Mouse (Mus musculus): ENCODE data around the gene Tbr1. TPM values are rescaled to one million over a fixed set of nuclear protein-coding genes. Genes with fewer than 3 reads are reported as not detected.

Gene Tbr1
- polyA plus RNA-seq (2012; rRNA removed) = 0.04 TPM in 1 of 2 replicates, not detected in the other

GRCm38 (mm10) chr2:61802656-61803251, at the start of gene Tbr1:
Tbr1 (plus strand) TSS chr2:61802930.
- WGBS = 36% methylated on average over 11 of the region's 11 CpGs
- no peak for DNase-seq (ENCODE audit: low read depth, low spot score)

GRCm38 (mm10) chr2:61754989-61755388, 47.7 kb upstream of the Tbr1 start:
- DNase-seq (ENCODE audit: low read depth, low spot score) = no peak

DNA sequence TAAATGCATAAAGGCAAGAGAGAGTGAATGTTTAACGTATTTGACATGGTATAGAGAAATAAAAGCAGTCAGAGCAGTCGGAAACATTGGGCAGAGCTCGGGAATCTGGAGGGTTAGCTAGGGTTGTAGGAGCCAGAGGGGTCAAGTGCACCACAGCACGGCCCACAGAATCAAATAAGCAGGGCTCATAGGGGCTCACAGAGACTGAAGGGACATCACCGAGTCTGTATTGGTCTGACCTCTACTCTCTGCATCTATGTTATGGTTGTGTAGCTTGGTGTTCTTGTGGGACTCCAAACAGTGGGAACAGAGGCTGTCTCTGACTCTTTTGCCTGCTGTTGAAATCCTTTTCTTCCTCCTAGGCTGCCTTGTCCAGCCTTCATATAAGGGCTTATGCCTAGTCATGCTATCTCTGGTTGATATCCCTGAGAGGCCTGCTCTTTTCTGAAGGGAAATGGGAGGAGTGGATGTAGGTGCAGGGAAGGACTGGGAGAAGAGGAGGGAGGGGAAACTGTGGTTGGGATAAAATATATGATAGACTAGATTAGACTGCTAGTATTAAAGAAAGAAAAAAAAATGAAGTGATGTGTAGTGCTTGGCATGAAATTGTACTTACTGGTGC, 43.4 kb upstream of the Tbr1 start:
- DNase-seq (ENCODE audit: low read depth, low spot score) = no peak
- WGBS = 86% methylated on average over 5 of the region's 5 CpGs

GRCm38 (mm10) chr2:61760044-61760443, 42.7 kb upstream of the Tbr1 start:
- DNase-seq (ENCODE audit: low read depth, low spot score) = no peak
- 84% methylated on average over 3 of the region's 3 CpGs for WGBS

DNA sequence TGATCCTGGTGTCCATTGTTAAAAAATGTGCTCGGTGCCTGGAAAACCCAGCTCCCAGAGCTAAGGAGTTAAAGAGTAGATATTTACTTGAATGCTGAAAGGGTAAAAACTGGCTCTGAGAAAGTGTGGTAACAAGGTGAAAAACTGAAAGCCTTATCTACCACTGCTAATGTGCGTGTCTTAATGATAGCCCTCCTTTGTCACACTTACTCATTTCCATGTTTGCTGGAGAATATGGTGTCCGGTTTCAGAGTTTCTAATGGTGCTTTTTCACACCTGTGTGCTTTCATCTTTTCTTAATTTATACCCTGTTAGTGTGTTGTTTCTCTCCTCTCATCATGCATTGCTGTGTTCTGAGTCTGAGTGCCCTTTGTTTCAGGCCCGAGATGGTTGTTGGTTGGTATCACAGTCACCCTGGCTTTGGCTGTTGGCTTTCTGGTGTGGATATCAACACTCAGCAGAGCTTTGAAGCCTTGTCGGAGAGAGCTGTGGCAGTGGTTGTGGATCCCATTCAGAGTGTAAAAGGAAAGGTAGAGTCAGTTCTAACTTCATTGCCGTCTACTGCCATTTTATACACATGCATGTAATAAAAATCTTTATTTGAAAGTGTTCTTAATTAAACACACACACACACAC, 38.1 kb upstream of the Tbr1 start:
- WGBS = 82% methylated on average over 6 of the region's 6 CpGs
- no peak for DNase-seq (ENCODE audit: low read depth, low spot score)

- 85% methylated on average over 4 of the region's 4 CpGs for WGBS
Observed at GRCm38 (mm10) chr2:61765526-61765925, 37.2 kb upstream of the Tbr1 start.

DNA sequence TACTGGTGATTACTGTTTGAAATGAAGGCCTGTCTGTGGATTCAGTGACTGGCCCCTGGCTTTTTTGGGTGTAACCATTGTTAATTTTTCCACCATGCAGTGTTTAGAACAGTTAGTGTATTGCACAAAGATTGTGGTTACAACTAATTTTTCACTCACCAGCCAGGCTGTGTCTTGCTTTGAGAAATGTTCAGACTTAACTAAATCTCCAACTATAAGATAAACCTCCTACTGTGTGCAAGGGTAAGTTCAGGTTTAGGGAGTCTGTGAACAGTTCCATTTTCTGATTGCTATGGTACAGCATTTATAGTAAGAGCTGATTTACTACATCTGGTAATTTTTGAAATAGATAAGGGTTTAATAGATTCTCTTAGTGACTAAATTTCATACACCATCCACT, 21.9 kb upstream of the Tbr1 start:
- DNase-seq (ENCODE audit: low read depth, low spot score) = no peak

More at GRCm38 (mm10) chr2:61765526-61765925, 37.2 kb upstream of the Tbr1 start:
- DNase-seq (ENCODE audit: low read depth, low spot score) = no peak

- 85% methylated on average over 5 of the region's 5 CpGs for WGBS
- DNase-seq (ENCODE audit: low read depth, low spot score) = no peak
Observed at GRCm38 (mm10) chr2:61794960-61795359, 7.8 kb upstream of the Tbr1 start.

GRCm38 (mm10) chr2:61798048-61798447, 4.7 kb upstream of the Tbr1 start:
- WGBS = 78% methylated on average over 1 of the region's 1 CpGs
- no peak for DNase-seq (ENCODE audit: low read depth, low spot score)

DNA sequence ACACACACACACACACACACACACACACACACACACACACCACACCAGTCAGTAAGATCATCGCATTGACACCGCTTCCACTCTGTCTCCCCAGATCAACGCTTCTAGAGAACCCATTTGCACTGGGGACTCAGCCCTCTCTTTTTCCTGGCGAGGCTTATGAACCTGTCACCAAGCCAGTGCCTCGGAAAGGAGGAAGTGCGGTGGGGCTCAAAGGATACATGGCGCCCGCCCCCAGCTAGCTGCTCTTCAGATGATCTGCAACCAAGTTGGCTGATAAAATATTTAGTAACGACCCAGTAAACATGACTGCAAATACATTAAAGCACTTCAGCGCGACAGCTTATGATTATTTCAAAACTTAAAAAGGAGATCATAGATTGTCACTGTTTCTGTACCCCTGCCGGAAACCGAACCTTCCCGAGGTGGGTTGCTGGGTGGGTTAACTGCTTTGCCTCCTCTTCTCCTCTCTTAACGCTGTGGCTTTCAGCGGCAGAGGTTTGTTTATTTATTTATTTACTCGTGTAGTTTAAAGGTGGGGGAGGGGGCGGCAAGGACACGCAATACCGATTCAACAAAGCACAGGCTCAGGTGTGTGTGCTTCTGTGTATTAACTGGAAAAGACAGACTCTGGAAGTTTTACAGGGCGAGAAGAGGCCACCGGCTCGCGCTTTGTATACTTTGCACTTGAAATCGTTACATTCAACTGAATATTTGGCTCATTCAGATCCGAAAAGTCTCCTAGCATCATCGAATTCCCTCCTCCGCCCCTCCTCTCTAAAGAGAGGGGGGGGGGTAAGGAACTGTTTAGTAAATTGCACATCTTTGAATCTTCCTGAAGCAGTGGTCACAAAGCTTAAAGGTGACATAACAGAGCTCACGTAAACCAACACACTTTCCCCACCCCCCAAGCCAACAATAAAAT, 975 bp downstream of the Tbr1 start:
- no peak for DNase-seq (ENCODE audit: low read depth, low spot score)
- 8% methylated on average over 29 of the region's 29 CpGs for WGBS

- 4% methylated on average over 10 of the region's 10 CpGs for WGBS
Observed at GRCm38 (mm10) chr2:61804382-61804840, 1.7 kb downstream of the Tbr1 start.

DNA sequence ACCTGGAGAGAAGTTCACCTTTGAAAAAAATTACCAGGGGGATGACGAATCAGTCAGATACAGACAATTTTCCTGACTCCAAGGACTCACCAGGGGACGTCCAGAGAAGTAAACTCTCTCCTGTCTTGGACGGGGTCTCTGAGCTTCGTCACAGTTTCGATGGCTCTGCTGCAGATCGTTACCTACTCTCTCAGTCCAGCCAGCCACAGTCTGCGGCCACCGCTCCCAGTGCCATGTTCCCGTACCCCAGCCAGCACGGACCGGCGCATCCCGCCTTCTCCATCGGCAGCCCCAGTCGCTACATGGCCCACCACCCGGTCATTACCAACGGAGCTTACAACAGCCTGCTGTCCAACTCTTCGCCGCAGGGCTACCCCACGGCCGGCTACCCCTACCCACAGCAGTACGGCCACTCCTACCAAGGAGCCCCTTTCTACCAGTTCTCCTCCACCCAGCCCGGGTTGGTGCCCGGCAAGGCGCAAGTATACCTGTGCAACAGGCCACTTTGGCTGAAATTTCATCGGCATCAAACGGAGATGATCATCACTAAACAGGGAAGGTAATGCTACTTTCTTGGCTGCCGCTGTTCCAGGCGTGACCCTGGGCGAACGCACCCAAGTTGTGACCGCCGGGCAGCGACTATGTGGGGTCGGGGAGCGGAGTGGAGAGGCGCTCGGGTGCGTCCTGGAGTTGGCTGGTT, 2.3 kb downstream of the Tbr1 start:
- DNase-seq (ENCODE audit: low read depth, low spot score) = no peak
- 6% methylated on average over 39 of the region's 39 CpGs for WGBS

More at GRCm38 (mm10) chr2:61804382-61804840, 1.7 kb downstream of the Tbr1 start:
- no peak for DNase-seq (ENCODE audit: low read depth, low spot score)

GRCm38 (mm10) chr2:61805541-61806345, 3.0 kb downstream of the Tbr1 start:
- DNase-seq (ENCODE audit: low read depth, low spot score) = no peak
- WGBS = 3% methylated on average over 39 of the region's 39 CpGs

DNA sequence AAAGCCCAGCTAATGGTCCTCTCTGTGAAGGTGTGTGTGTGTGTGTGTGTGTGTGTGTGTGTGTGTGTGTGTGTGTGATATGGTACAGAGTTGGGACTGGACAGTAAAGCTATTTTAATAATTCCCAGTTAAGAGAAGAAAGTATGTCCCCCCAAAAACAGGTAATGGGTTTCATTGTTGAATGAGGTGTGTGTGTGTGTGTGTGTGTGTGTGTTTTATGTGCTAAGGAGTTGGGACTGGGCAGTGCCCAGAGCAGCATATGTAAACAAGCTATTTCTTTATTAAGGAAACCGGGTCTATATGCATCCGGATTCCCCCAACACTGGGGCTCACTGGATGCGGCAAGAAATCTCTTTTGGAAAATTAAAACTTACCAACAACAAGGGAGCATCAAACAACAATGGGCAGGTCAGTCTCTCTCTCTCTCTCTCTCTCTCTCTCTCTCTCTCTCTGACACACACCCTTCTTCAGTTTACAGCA, 3.7 kb downstream of the Tbr1 start:
- WGBS = 5% methylated on average over 3 of the region's 3 CpGs
- DNase-seq (ENCODE audit: low read depth, low spot score) = no peak

- DNase-seq (ENCODE audit: low read depth, low spot score) = no peak
- WGBS = 3% methylated on average over 22 of the region's 22 CpGs
Observed at GRCm38 (mm10) chr2:61807151-61807550, 4.4 kb downstream of the Tbr1 start.

DNA sequence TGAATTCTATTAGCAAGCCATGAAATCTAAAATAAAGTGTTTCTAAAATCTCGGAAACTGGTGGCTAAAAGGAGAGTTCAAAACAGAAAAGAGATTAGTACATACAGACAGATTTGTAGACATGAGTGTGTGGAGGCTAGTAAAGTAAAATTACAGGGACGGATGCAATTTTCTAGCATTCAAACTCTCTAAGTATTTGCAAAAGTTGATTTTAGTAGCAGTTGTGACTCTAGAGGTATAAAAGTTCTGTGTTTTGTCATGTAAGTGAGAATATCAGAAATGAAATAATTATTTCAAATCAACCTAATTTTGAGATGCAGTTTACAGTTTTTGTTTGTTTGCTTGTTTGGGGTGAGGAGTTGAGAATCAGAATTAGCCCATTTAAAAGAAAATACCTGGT, 5.1 kb downstream of the Tbr1 start:
- DNase-seq (ENCODE audit: low read depth, low spot score) = no peak
- 43% methylated on average over 2 of the region's 2 CpGs for WGBS

DNA sequence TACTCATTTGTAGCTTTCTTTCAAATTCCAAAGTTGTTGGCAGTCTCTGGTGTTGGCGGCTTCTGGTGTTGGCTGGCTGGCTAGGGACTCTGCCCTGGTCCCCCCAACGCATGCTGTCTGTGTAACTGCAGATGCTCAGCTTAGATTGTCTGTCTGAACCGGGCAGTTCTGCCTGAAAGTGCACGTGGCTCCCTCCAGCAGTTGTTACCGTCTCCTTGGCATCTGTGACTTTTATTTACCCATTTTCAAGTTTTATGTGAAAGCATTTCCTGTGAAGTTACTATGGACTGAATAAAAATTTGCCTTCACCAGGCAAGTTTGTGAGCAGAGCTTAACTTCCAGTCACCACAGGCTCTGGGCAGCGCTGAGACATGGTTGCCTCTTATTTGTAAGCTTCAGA, 6.0 kb downstream of the Tbr1 start:
- no peak for DNase-seq (ENCODE audit: low read depth, low spot score)
- 5% methylated on average over 6 of the region's 6 CpGs for WGBS

- 12% methylated on average over 1 of the region's 1 CpGs for WGBS
- DNase-seq (ENCODE audit: low read depth, low spot score) = no peak
Observed at GRCm38 (mm10) chr2:61809381-61809780, 6.7 kb downstream of the Tbr1 start.

GRCm38 (mm10) chr2:61810751-61811150, 8.0 kb downstream of the Tbr1 start:
- WGBS = 56% methylated on average over 4 of the region's 4 CpGs
- no peak for DNase-seq (ENCODE audit: low read depth, low spot score)
